Mouse (Mus musculus) midbrain, embryonic 12.5 days (tissue): ENCODE results near the gene Rwdd3. TPM values are rescaled to one million over a fixed set of nuclear protein-coding genes. Genes with fewer than 3 reads are reported as not detected.
A peak's percentile ranks its signal among the peaks of the same experiment; 100 is the strongest.

Experiments
- ATAC-seq: fragments of 200-750 bp; cut with Nextera tagmentation; 2 replicates; pipeline ENCODE4 v1.8.0; 2017; ENCODE audit warnings: low read depth, moderate TSS enrichment, moderate library complexity; ENCODE audit not compliant: low FRiP score
- H3K27ac ChIP-seq: fragments of 300-500 bp; sonication (generic); replicated peaks from 2 replicates; pipeline ENCODE4 v1.5.1; 2016; ENCODE audit warnings: mild to moderate bottlenecking
- H3K27me3 ChIP-seq: fragments of 300-500 bp; sonication (generic); 2 replicates; pipeline ENCODE4 v1.6.1; 2016; ENCODE audit warnings: mild to moderate bottlenecking
- H3K36me3 ChIP-seq: fragments of 300-500 bp; sonication (generic); 2 replicates; pipeline ENCODE4 v1.6.1; 2016
- H3K4me1 ChIP-seq: fragments of 300-500 bp; sonication (generic); 2 replicates; pipeline ENCODE4 v1.6.1; 2016
- H3K4me2 ChIP-seq: fragments of 300-500 bp; sonication (generic); replicated peaks from 2 replicates; pipeline ENCODE4 v1.6.1; 2016; ENCODE audit warnings: mild to moderate bottlenecking, moderate library complexity
- H3K4me3 ChIP-seq: fragments of 300-500 bp; sonication (generic); 2 replicates; pipeline ENCODE4 v1.5.1; 2016; ENCODE audit warnings: mild to moderate bottlenecking
- H3K9ac ChIP-seq: fragments of 300-500 bp; sonication (generic); replicated peaks from 2 replicates; pipeline ENCODE4 v1.6.1; 2016; ENCODE audit warnings: mild to moderate bottlenecking, moderate library complexity
- H3K9me3 ChIP-seq: fragments of 300-500 bp; sonication (generic); 2 replicates; pipeline ENCODE4 v1.6.1; 2016; ENCODE audit warnings: mild to moderate bottlenecking
- WGBS: fragments of 180-500 bp; shearing (Covaris S2); methylation state at CpG from one replicate; pipeline ENCODE4 v1.1.7; 2016; 5-methylcytosine and 5-hydroxymethylcytosine counted together
- polyA plus RNA-seq: library from polyadenylated mRNA; unstranded; fragments of >200 nt; fragmentation: Nextera tagmentation; extraction: Ambion mirVana; gene quantifications from 2 replicates; pipeline ENCODE4 v1.2.1, GENCODE M21; 2016

The Rwdd3 gene
- polyA plus RNA-seq, 1 experiment from 2014 or later, result 5.0 TPM

- WGBS, result 88% methylated on average over 1 of the region's 1 CpGs
- ATAC-seq, result no peak
- Histone ChIP-seq H3K27me3 (no peaks in the 10 kb centered on the region), H3K4me2 (no peak overlapping the region), H3K9ac (no peak overlapping the region), H3K27ac (no peak overlapping the region), H3K36me3 (no peaks in the 10 kb centered on the region), H3K4me3 (no peak overlapping the region), H3K9me3 (no peaks in the 10 kb centered on the region), H3K4me1 (peaks cover 4% of the 10 kb centered on the region; the same call in 1 of the 2 replicates)
Measured at GRCm38 (mm10) chr3:121176011-121176410, 4.5 kb upstream of the Rwdd3 start.

- H3K4me3 ChIP-seq, result no peak overlapping the region
Measured at GRCm38 (mm10) chr3:121174248-121174945, 2.9 kb upstream of the Rwdd3 start.

GRCm38 (mm10) chr3:121172718-121173117 is 1.2 kb upstream of the Rwdd3 start:
- WGBS, result 79% methylated on average over 2 of the region's 2 CpGs
- no peak for ATAC-seq
- no peak overlapping the region for H3K4me2 ChIP-seq
- H3K4me1 ChIP-seq, result peaks cover 9% of the 10 kb centered on the region; the same call in 1 of the 2 replicates
- no peak overlapping the region for H3K4me3 ChIP-seq
- H3K27ac ChIP-seq, result no peak overlapping the region
- no peaks in the 10 kb centered on the region for H3K27me3 ChIP-seq
- H3K36me3 ChIP-seq, result no peaks in the 10 kb centered on the region
- no peak overlapping the region for H3K9ac ChIP-seq
- H3K9me3 ChIP-seq, result no peaks in the 10 kb centered on the region

More at GRCm38 (mm10) chr3:121174248-121174945, 2.9 kb upstream of the Rwdd3 start:
- 79% methylated on average over 9 of the region's 9 CpGs for WGBS
- ATAC-seq, result no peak
- Histone ChIP-seq H3K4me2 (no peak overlapping the region), H3K27ac (no peak overlapping the region), H3K9ac (no peak overlapping the region), H3K27me3 (no peaks in the 10 kb centered on the region), H3K9me3 (no peaks in the 10 kb centered on the region), H3K4me1 (peaks cover 9% of the 10 kb centered on the region; the same call in 1 of the 2 replicates), H3K36me3 (no peaks in the 10 kb centered on the region)

- Histone ChIP-seq H3K9me3 (no peaks in the 10 kb centered on the region), H3K27me3 (no peaks in the 10 kb centered on the region), H3K9ac (no peak overlapping the region), H3K36me3 (no peaks in the 10 kb centered on the region), H3K4me1 (peaks cover 9% of the 10 kb centered on the region; the same call in 1 of the 2 replicates), H3K27ac (no peak overlapping the region), H3K4me2 (peak overlapping the region; percentile 83), H3K4me3 (peak overlapping the region; percentile 63)
- peak; percentile 7; the same call in 1 of the 2 replicates for ATAC-seq
- WGBS, result 62% methylated on average over 6 of the region's 6 CpGs
Measured at GRCm38 (mm10) chr3:121171872-121172265, 374 bp upstream of the Rwdd3 start.

- peak overlapping the region; percentile 83 for H3K4me2 ChIP-seq
- H3K27me3 ChIP-seq, result no peaks in the 10 kb centered on the region
- H3K9ac ChIP-seq, result no peak overlapping the region
- H3K4me3 ChIP-seq, result 0 out of 2 replicates have a peak overlapping the region, but pooled peaks have one; percentile 63
- ATAC-seq, result 0 out of 2 replicates have a peak, but pooled peaks have one; percentile 8
- WGBS, result 58% methylated on average over 7 of the region's 7 CpGs
- H3K9me3 ChIP-seq, result no peaks in the 10 kb centered on the region
- H3K27ac ChIP-seq, result no peak overlapping the region
- no peaks in the 10 kb centered on the region for H3K36me3 ChIP-seq
- H3K4me1 ChIP-seq, result peaks cover 9% of the 10 kb centered on the region; the same call in 1 of the 2 replicates
Measured at GRCm38 (mm10) chr3:121170631-121171030, 864 bp downstream of the Rwdd3 start.

- H3K36me3 ChIP-seq, result no peaks in the 10 kb centered on the region
- H3K9ac ChIP-seq, result no peak overlapping the region
- no peak for ATAC-seq
- WGBS, result 85% methylated on average over 15 of the region's 15 CpGs
- H3K4me3 ChIP-seq, result no peak overlapping the region
- H3K27ac ChIP-seq, result no peak overlapping the region
- no peaks in the 10 kb centered on the region for H3K27me3 ChIP-seq
- peaks cover 9% of the 10 kb centered on the region; the same call in 1 of the 2 replicates for H3K4me1 ChIP-seq
- no peak overlapping the region for H3K4me2 ChIP-seq
- no peaks in the 10 kb centered on the region for H3K9me3 ChIP-seq
Measured at GRCm38 (mm10) chr3:121169092-121169942, 2.2 kb downstream of the Rwdd3 start.

- WGBS, result 87% methylated on average over 8 of the region's 8 CpGs
- Histone ChIP-seq H3K9me3 (no peaks in the 10 kb centered on the region), H3K4me3 (no peak overlapping the region), H3K4me1 (peaks cover 9% of the 10 kb centered on the region; the same call in 1 of the 2 replicates), H3K9ac (no peak overlapping the region), H3K4me2 (no peak overlapping the region), H3K27me3 (no peaks in the 10 kb centered on the region), H3K36me3 (no peaks in the 10 kb centered on the region), H3K27ac (no peak overlapping the region)
- no peak for ATAC-seq
Measured at GRCm38 (mm10) chr3:121168581-121168980, 2.9 kb downstream of the Rwdd3 start.

- Histone ChIP-seq H3K4me1 (no peaks in the 10 kb centered on the region), H3K4me3 (no peak overlapping the region), H3K9ac (no peak overlapping the region), H3K27ac (no peak overlapping the region), H3K9me3 (no peaks in the 10 kb centered on the region), H3K27me3 (no peaks in the 10 kb centered on the region; the same call in 1 of the 2 replicates), H3K36me3 (no peaks in the 10 kb centered on the region), H3K4me2 (no peak overlapping the region)
- 0 out of 2 replicates have a peak, but pooled peaks have one; percentile 34 for ATAC-seq
- WGBS, result 38% methylated on average over 7 of the region's 7 CpGs
Measured at GRCm38 (mm10) chr3:121163271-121163819, 8.2 kb downstream of the Rwdd3 start.

- H3K9ac ChIP-seq, result no peak overlapping the region
- H3K36me3 ChIP-seq, result no peaks in the 10 kb centered on the region
- H3K27ac ChIP-seq, result no peak overlapping the region
- peaks cover 9% of the 10 kb centered on the region for H3K4me1 ChIP-seq
- ATAC-seq, result no peak
- no peaks in the 10 kb centered on the region; the same call in 1 of the 2 replicates for H3K27me3 ChIP-seq
- no peak overlapping the region for H3K4me2 ChIP-seq
- 55% methylated on average over 2 of the region's 2 CpGs for WGBS
- no peak overlapping the region for H3K4me3 ChIP-seq
- H3K9me3 ChIP-seq, result no peaks in the 10 kb centered on the region
Measured at GRCm38 (mm10) chr3:121161661-121162060, 9.8 kb downstream of the Rwdd3 start.

GRCm38 (mm10) chr3:121160424-121160823 is 11.1 kb downstream of the Rwdd3 start:
- Histone ChIP-seq H3K27ac (no peak overlapping the region), H3K4me3 (no peak overlapping the region), H3K4me2 (no peak overlapping the region), H3K36me3 (no peaks in the 10 kb centered on the region), H3K9me3 (no peaks in the 10 kb centered on the region), H3K27me3 (no peaks in the 10 kb centered on the region; the same call in 1 of the 2 replicates), H3K9ac (no peak overlapping the region), H3K4me1 (peaks cover 21% of the 10 kb centered on the region)
- no peak for ATAC-seq
- WGBS, result 69% methylated on average over 4 of the region's 4 CpGs

GRCm38 (mm10) chr3:121159566-121159965 is 11.9 kb downstream of the Rwdd3 start:
- H3K9me3 ChIP-seq, result no peaks in the 10 kb centered on the region
- H3K4me2 ChIP-seq, result no peak overlapping the region
- 79% methylated on average over 10 of the region's 10 CpGs for WGBS
- H3K4me3 ChIP-seq, result no peak overlapping the region
- H3K36me3 ChIP-seq, result no peaks in the 10 kb centered on the region
- H3K4me1 ChIP-seq, result peaks cover 24% of the 10 kb centered on the region
- H3K9ac ChIP-seq, result no peak overlapping the region
- no peaks in the 10 kb centered on the region; the same call in 1 of the 2 replicates for H3K27me3 ChIP-seq
- no peak for ATAC-seq
- H3K27ac ChIP-seq, result no peak overlapping the region
